Mouse (Mus musculus) central nervous system, embryonic 18 days (tissue): ENCODE measurements around the gene Hoxd13. TPM values are rescaled to one million over a fixed set of nuclear protein-coding genes. Genes with fewer than 3 reads are reported as not detected.

Source experiments
- polyA plus RNA-seq: library from polyadenylated mRNA; depleted of rRNA; stranded (reverse); fragments of >200 nt; gene quantifications from 2 replicates; pipeline ENCODE4 v1.2.3, GENCODE M21; 2012; rRNA removed

Hoxd13 gene
- polyA plus RNA-seq = 0.05 and 0.08 TPM in 2 replicates

DNA sequence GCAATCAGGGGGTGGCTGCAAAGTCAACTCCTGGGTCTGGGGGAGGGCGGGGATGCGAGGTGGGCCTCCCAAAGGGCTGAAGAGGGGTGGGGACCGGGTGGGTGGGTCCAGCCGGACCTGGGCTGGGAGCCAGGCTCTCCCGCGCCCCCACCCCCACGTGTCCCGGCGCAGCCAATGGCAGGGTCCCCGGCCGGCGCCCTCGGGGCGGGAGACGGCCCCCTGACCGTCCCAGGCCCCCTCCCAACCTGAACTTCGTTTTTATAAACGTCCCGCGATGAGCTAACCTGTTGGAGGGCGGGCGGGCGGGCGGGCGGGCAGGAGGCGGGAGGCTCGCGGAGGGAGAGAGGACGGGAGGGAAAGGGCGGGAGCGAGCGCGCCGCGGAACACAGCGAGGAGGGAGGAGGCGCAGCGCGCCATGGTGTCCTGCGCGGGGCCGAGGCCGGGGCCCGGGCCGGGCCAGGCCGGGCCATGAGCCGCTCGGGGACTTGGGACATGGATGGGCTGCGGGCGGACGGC is at the start of gene Hoxd13:
Gene Hoxd13 (plus strand): TSS at position 469 of the 516 bp plus-strand sequence.

DNA sequence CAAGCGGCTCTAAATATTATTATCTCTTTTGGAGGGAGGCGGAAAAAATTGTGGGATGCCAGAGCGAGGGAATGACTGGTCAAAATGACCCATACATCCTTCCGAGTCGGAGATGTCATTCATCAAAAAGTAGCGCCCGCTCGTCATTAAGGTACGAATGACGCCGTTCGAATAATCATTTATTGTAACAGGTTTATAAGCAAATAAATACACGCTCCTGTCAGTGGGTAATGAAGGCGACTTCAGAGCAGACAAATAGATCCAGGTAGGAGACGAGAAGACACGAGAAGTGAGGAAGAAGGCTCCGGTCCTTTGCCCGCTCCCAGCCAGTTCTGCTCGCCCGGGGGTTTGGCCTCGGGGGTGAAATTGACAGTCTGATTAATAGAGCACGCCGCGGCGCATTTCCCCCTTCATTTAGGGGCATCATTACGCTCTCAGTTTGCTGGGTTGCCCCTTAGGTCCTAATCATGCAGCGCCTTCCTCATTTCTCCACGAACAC is 8.6 kb upstream of the Hoxd13 start, which contains the start of gene Evx2:
Gene Evx2 (minus strand): TSS at position 51 of the 499 bp plus-strand sequence.

DNA sequence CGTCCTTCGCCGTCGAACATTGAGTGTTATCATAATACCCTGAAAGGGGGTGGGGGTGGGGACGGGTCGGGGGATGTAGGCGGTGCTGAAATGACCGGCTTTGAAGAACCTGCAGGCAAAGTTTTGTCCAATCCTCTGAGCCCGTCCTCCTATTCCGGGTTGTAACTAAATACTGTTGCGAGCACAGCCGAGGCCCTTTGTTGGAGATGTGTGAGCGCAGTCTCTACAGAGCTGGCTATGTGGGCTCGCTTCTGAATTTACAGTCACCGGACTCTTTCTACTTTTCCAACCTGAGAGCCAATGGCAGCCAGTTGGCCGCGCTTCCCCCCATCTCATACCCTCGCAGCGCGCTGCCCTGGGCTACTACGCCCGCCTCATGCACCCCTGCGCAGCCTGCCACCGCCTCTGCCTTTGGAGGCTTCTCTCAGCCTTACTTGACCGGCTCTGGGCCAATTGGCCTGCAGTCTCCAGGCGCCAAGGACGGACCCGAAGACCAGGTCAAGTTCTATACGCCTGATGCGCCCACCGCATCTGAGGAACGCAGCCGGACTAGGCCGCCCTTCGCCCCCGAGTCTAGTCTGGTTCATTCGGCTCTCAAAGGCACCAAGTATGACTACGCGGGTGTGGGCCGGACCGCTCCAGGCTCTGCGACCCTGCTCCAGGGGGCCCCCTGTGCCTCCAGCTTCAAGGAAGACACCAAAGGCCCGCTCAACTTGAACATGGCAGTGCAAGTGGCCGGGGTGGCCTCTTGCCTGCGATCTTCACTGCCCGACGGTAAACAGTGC is 7.0 kb downstream of the Hoxd13 start, which contains the start of gene Hoxd12:
Gene Hoxd12 (plus strand): TSS at position 133 of the 785 bp plus-strand sequence.

DNA sequence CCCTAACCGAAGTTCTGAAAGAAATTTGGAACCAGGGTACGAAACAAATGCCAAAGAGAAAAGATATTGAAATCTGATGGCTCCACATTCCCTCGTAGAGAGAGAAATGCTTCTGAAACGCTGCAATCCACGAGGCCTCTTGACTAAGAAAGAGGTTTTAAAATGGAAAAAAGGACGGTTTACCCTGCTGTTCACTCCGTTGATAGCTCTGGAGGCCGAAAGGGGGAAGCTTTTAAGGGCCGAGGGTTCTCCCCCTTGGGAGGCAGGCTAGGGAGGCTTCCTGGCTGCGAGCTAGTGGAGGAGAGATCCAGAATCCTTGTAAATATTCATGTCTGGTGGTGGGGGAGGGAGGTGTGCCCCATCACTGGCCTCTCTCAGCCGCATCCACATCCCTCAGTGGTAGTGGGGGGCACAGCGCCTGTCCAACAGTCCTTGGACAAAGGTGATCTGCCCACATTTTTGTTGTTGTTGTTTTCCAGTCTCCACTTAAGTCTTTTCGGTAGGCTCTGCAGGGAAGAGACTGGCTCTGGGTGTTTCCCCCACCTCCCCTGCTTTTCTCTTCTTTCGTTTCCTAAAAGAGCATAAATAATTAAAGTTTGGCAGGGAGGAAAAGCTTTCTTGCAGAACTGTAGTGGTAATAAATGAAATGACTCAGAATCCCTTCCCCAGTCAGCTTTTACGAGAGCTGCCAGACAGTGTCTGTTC is 10.9 kb downstream of the Hoxd13 start, which contains the start of gene Hoxd11:
Gene Hoxd11 (plus strand): TSS at position 667 of the 705 bp plus-strand sequence.

DNA sequence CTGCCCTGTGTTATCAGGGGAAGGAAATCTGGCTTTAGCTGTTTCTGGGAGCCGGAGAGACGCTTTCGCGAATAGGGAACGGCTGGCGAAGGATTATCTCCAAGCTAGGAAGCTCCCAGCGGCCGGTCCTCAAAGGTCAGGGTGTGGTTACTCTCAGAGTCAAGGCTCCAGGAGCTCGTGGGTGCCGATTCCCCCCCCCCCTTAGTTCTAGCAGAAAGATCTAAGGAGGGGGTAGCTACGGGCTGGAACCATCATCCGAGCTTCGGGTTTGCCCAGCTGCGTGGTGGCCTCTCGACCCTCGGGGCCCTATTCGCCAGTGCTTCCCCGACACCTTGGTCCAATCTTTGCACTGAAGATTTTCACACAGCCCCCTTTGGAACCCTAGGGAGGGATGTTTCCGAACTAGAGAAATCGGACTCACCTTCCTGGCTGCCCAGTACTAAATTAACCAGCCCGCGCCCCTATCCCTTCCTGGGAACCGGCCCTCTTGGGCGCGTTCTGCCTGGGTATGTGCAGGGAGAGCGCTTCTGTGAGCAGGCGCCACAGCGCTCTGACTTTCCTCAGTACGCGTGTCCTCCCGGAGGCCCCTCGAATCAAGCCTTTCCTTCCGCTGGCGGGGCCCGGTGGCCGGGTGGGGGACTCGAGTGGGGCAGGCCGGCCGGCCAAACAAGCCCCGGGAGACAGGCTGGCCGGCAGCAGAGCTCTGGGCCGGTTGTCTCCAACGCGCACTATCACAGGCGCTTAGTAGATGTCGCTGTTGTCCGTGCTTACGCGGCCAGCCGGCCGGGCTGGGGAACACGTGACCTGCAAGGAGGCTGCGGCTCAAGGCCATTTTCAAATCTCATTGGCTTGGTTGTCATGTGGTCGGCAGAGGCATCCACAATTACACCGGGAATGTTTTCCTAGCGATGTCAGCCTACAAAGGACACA is 23.2 kb downstream of the Hoxd13 start, which contains the start of gene Hoxd10:
Gene Hoxd10 (plus strand): TSS at position 903 of the 930 bp plus-strand sequence.

DNA sequence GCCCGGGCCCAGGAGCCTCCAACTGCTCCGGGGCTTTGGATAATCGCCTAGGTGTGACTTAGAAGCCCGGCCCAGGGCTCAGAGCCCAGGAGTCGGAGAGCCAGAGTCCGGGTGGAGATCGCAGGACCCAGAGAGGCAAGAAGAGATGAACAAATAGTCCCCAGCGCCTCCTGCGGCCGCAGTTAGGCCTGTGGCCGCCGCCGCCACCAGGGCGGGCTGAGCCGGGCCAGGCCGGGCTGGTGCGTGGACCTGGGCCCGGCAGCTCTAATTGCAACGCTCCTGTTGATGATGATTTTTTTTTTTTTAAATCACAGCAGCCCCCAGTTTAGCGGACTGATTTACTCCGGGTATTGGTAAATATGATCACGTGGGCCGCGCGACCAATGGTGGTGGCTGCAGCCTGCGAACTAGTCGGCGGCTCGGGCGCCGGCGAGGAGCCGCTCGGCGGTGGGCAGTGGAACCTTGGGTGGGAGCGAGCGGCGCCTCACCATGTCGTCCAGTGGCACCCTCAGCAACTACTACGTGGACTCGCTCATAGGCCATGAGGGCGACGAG is 29.5 kb downstream of the Hoxd13 start, which contains the start of gene Hoxd9:
Gene Hoxd9 (plus strand): TSS at position 161 of the 555 bp plus-strand sequence.

DNA sequence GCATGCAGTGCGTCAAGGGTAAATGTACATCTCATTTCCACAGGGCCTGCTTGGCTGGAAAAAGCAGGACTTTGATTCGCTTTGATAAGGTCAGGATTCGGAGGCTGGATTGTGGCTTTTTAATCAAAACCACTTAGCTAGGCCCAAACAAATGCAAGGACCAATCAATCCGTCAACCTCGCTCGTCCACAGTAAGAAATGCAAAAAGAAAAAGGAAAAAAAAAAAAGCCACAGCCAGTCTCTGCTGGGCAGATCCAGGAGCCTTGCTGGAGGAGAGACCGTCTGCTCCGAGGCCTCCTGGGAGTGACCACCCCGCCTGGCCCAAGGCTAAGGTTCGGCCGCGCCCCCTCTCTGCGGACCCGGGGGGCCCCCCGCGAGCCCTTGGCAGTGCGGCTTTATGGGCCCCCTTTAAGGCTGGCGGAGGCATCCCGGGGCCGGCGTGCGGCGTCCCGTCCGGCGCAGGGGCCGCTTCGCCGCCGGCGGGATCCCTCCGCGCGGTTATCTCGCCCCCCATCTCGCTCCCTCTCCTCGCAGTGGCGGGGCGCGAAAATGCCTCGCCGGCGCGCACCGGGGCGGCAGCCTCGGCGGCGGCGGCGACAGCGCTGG is 36.4 kb downstream of the Hoxd13 start, which contains the start of gene Hoxd8:
Gene Hoxd8 (plus strand): TSS at position 223 of the 606 bp plus-strand sequence.

DNA sequence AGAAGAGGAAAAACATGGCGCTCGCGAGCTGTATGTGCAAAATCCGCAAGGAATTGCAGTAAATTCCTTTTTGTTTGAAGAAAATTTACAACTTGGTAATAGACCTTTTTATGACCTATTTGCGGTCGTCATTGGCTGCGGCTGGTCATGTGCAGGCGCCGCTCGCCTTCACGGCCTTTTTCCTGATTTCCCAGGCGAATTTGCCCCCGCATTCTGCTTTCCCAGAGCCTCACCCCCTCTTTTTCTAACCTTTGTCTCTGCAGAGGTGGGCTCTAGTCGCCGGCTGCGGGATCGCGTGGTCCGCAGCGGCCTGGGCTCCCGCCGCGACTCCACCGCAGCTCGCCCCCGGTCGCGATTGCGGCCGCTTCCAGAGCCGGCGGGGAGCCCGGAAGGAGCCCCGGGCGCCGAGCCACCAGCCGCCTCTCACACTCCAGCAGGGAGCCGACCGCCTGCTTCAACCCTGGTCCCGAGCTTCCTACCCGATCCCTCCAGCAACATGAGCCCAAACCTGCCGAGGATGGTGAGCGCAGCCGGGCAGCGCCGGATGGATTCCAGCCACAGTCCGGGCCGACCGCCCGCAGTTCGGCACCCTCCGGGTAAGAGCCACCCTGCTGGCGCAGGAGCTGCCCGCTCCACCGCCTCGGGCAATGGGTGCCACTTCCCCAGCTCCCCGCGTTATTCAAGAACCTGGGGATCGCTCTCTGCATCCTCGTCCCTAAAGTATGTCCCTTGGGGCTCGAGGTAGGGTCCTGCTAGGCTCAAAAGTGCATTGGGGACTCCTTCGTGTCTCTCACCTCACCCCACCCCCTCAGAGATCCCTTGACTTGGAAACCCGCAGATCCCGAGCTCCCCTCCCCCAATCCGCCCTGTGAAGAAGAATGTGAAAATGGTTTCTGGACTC is 43.9 kb downstream of the Hoxd13 start, which contains the start of the genes Hoxd3 and Hoxd4:
Gene Hoxd3 (plus strand): TSS at position 207 of the 901 bp plus-strand sequence.
Gene Hoxd4 (plus strand): TSS at position 209 of the 901 bp plus-strand sequence.

Other genes starting within 250 kb of the Hoxd13 start
- 29.8 and 32.9 TPM in 2 replicates for gene Lnpk, start 88.9 kb upstream of the Hoxd13 start, polyA plus RNA-seq
- gene Evx2, start 8.8 kb upstream of the Hoxd13 start, polyA plus RNA-seq = 0.80 and 0.93 TPM in 2 replicates
- gene Hoxd12, start 6.7 kb downstream of the Hoxd13 start, polyA plus RNA-seq = not detected in 2 replicates
- gene Hoxd11, start 11.2 kb downstream of the Hoxd13 start, polyA plus RNA-seq = not detected in 2 replicates
- gene Hoxd10, start 23.6 kb downstream of the Hoxd13 start, polyA plus RNA-seq = not detected in 2 replicates
- 0.04 TPM in 1 of 2 replicates, not detected in the other for gene Hoxd9, start 29.4 kb downstream of the Hoxd13 start, polyA plus RNA-seq
- 0.12 and 0.19 TPM in 2 replicates for gene Hoxd8, start 36.3 kb downstream of the Hoxd13 start, polyA plus RNA-seq
- gene Hoxd3, start 43.6 kb downstream of the Hoxd13 start, polyA plus RNA-seq = 0.05 and 2.5 TPM in 2 replicates
- gene Hoxd4, start 43.6 kb downstream of the Hoxd13 start, polyA plus RNA-seq = 0.23 and 0.33 TPM in 2 replicates
- gene Gm28230, start 58.4 kb downstream of the Hoxd13 start, polyA plus RNA-seq = 0.04 TPM in 1 of 2 replicates, not detected in the other
- 0.66 TPM in 1 of 2 replicates, not detected in the other for gene Hoxd1, start 94.7 kb downstream of the Hoxd13 start, polyA plus RNA-seq
- gene Mtx2, start 157.5 kb downstream of the Hoxd13 start, polyA plus RNA-seq = 88.3 and 101 TPM in 2 replicates